Mouse (Mus musculus) olfactory bulb, adult 2 months (tissue): ENCODE measurements at regions not wholly inside any gene's neighbourhood (a gene's known extent, or its start where the extent isn't known, plus 50 kb on each side); places are given as distances from the start of the nearest gene placed in this dataset.

ENCODE experiments used
- CTCF ChIP-seq: fragments of 200-500 bp; IDR thresholded peaks from 2 replicates; pipeline ENCODE4 v1.5.1; 2012; ENCODE audit warnings: low read depth, mild to moderate bottlenecking, low read length, moderate library complexity; ENCODE audit not compliant: insufficient read depth
- POLR2A ChIP-seq: fragments of 200-500 bp; IDR thresholded peaks from 2 replicates; pipeline ENCODE4 v1.6.1; 2012; ENCODE audit warnings: mild to moderate bottlenecking, low read depth, low read length, moderate library complexity; ENCODE audit not compliant: insufficient read depth

DNA sequence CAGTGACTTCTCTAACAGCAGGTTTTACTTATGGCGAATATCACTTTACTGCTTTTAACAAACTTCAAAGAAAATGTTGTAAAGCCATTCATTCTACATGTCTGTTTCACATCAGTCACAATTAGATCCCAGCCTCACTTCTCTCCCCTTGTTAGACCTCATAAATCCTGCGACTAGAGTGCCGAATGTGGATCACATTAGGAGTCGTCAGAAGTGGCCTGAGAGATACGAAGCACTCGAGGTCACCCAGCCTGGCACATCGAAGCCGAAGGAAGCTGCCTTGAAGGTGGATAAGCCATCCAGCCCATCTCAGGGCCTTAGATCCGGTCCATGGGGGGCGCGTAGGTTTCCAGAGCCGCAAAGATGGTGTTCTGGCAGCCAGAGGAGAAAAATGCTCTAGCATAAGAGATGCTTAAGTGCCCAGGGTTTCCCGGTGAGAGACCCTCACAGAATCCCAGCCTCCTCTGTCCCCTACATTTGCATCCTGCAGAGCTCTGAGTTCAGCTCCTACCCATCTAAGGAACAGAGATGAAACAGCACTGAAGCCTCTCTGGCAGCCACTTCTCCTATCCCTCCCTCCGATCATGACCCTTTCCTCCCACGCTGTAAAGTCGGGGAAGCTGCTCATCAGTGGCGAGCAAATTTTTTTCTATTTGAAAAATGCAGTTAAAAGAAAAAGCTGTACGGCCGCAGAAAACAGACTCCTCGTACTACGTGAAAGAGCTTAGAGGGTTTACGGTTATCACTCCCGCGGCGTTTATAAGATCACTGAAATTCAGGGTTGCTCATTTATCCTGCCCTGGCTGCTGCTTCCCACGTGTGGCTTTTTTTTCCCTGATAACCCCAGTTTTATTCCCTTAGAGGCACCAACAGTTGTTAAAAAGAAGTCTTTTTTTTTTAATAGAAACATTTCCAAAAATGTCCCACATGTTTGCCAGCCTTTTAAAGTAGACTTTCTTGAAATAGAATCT, 70.3 kb upstream of the Irx5 start:
- TF ChIP-seq POLR2A (no peak), CTCF (no peak)
